Mouse (Mus musculus): ENCODE measurements around the gene Ndufs2.
"Not testable (repeated sequence)": the region's sequence is repeated elsewhere in the genome, so short reads cannot be mapped to it uniquely, and the experiment has no call there.

Gene Ndufs2

DNA sequence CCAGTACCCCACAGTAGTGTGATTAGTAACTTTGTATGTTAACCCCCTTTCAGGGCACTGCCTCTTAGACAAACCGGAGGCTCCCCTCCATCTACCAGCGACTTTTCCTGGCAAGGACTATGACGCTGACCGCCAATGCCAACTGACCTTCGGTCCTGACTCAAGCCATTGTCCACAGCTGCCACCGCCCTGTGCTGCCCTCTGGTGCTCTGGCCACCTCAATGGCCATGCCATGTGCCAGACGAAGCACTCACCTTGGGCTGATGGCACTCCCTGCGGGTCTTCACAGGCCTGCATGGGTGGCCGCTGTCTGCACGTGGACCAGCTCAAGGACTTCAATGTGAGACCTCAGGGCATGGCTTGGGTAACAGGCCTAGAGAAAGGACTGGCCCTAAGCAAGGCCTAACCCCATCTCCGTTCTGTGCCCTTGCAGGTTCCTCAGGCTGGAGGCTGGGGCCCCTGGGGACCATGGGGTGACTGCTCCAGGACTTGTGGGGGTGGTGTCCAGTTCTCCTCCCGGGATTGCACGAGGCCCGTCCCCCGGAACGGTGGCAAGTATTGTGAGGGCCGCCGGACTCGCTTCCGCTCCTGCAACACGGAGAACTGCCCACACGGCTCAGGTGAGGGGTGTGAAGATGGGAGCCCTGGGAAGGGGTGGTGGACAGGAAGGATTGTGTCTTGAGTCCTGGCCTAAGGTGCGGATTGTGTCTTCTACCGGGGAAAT lies 5.1 kb upstream of the Ndufs2 start:
- no peak for DNase-seq (ENCODE audit: low spot score in 2 of 2)

DNA sequence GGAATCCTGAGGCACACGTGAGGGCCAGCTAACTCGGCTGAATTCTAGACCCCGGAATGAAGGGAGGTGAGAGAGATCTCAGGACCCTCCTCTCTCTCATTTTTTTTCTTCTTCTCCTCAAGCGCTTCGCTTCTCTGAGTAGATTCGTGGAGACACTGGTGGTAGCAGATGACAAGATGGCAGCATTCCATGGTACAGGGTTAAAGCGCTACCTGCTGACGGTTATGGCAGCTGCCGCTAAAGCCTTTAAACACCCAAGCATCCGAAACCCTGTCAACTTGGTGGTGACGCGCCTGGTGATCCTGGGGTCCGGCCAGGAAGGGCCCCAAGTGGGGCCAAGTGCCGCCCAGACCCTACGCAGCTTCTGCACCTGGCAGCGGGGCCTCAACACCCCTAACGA lies 1.2 kb upstream of the Ndufs2 start:
- no peak for DNase-seq (ENCODE audit: low spot score in 2 of 2)

DNA sequence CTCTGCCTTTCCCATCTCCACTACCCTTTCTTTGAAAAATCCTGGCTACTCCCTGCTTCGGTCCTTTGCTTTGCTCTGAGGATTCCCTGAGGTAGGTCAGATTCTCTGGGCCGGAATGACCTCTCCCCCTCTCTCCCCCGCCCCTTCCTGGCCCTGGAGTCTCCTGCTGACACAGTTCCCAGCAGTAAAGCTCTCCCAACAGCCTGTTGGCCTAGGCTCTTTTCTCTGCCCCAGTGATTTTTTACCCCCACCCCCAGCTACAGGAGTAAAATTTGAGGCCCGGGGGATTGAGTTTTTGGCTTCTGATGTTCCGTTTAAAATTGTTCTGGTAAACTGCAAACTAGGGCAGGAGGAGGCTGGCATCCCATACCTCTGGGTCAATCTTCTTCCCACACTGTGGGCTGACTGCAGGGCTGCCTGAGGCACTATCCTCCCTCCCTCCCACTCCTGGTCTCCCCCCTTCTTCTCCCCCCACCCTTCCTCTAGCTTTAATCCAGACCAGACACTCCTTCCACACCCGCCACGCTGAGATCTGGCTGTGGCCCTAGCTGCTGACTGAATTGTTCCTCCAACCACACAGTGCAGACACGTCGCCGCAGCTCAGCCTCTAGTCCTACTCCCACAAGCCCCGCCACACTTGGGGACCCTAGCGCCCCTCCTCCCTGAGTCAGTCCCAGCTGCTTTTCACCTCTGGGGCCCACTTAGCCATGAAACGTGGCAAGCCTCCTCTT lies 571 bp upstream of the Ndufs2 start:
- DNase-seq (ENCODE audit: low spot score in 2 of 2): peak in 1 of 2 experiments; percentile 54

DNA sequence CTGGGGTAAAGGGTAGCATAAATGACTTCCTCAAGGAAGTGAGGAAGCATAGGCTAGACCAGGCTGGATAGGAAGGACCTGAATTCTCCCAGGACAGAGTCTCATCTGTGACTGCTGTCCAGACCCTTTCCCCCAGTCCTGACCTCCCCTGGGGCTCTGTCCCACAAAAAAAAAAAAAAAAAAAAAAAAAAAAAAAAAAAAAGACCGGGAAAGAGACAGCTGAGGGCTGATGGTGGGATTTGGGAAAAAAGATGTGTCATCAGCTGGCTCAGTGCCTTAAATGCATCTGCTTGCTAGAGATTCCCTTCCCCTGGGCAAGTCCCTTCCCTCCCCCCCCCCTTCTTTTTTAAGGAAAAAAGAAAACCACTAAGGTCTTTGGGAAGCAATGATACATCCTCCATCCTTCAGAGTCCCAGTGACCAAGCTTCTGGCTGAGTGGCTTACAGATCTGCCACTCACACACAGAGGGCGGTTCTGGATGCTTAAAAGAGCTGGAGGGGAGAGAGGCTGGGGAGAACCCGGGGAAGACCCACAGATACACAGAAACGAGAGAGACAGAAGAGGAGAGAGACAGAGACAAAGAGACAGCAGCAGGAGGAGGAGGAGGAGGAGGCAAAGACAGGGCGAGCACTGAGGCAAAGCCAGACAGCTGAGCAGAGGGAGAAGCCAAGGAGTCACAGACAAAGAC lies 1.1 kb downstream of the Ndufs2 start, which contains the start of gene Adamts4:
TSS of gene Adamts4 (plus strand) at position 509 of the 688 bp plus-strand sequence.
- peak in 1 of 2 experiments; percentile 46 for DNase-seq (ENCODE audit: low spot score in 2 of 2)

DNA sequence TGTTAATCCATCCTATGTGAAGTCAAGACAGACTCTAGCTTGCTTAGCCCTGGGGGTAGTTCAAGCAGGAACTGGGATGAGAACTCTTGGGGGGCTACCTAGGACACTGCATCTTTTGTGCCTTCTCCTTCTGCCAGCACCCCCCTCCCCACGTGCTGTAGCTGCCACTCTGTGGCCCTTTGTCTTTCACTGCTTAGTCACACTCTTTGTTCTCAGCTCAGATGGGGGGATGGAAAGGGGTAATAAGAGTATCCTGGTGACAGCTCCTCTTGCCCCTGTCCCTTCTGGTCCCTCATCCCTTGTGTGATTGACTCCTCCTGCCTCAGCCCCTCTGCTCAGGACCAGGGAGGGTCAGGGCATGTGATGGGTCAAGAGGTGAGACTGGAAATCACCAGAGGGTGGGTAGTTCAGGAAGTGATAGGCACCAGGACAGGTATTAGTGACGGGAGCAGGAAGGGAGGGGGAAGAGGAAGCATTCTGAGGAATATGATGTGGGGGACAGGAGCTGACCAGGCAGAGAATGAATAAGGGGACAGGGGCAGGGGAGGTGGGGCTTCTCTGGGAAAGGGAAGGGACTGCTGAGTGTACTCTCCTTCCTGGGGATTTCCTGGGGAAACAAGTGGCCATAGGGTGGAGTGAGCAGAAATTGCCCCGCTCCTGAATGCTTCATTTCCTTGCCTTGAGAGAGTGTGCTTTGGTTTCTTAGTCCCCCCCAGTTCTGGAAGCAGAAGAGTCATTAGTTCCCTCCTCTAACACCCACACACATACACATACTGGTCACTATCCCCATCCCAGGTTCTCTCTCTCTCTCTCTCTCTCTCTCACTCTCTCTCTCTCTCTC lies 2.6 kb downstream of the Ndufs2 start:
- DNase-seq (ENCODE audit: low spot score in 2 of 2): no peak

DNA sequence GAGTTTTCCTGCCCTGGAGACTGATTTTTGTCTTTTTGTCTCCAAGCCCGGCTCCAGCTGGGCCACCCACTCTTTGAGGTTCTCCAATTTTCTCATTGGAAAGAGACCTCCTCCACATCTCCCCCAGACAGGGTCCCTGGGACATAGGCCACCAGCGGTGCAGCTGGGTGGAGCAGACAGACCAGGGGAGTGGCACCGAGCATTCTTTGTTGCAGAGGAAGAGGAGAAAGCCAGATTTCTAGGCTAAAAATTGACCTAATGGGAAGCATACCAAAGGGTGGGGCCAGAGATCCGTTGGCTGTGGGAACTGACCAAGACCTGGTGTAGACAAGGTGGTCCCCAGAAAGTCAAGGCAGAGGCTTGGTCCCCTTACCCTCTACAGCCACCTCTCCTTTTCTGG lies 3.3 kb downstream of the Ndufs2 start:
- DNase-seq (ENCODE audit: low spot score in 2 of 2): no peak

DNA sequence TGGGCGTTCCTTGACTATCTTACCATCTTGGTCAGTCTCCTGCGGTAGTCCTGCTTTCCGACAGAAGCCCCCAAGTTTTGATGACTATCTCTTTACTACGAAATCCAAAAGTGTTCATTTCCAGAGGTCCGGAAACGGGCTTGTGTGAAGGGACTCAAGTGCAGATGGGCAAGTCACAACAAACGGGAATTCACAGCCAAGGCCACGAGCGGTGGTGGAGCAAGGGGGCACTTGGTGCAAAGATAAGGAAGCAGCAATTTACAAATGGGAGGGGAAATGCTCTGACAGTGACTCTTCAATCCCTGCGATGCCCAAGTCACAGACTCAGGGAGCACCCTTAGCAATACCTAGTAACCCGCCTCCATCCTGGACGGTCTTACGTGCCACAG lies 3.7 kb downstream of the Ndufs2 start:
- DNase-seq (ENCODE audit: low spot score in 2 of 2): no peak

DNA sequence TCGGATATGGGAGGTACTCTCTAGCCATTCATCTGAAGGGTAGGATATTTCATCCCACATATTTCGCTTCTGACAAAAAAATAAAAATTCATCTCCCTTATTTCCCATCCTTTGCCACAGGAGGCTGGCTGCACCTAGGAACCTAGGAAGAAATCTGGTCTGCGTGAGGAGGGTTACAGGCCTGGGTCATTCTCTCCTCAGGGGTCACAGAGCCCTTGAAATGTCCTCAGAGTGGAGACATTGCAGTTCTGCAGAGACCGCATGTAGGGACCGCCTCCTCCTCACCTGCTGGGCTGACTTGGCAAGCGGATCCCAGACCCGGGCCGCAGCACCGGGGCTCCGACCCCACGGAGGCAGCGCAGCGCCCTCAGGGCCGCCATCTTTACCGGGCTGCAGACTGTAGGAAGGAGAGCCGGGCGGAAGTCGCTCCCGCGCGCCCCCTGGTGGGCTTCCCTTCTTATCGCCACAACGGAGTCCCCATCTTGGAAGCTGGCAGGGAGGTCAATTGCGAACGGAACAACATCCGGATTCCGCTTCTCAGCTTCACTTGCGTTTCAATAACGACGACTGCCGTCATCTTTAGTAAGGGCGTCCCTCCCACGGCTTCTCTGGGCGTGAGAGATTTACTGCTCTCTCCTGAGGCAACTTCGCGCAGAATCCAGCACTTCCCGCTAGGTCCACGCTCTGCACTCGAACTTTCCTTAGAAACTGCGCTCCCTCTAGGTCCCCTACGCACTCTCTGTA lies 4.3 kb downstream of the Ndufs2 start:
- peak; percentile 96 to 97 for DNase-seq (ENCODE audit: low spot score in 2 of 2)

DNA sequence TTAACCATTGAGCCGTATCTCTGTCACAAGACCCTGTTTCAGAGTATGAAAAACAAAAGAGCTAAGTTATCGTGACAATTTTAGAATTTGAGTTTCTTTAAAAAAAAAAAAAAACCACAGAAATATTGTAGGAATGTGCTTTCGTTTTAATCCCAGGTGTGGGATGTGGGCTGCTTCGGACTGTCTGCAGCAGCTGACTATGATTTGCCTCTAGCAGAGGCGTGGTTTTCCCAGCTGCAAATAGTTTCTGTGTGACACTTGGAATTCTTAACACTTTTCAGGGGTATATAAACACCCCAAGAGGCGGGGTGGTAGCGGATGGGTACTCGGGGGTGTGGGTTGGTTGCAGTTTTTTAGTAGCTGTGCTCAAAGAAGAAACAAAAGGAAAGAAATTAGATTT lies 5.8 kb downstream of the Ndufs2 start:
- no peak for DNase-seq (ENCODE audit: low spot score in 2 of 2)

DNA sequence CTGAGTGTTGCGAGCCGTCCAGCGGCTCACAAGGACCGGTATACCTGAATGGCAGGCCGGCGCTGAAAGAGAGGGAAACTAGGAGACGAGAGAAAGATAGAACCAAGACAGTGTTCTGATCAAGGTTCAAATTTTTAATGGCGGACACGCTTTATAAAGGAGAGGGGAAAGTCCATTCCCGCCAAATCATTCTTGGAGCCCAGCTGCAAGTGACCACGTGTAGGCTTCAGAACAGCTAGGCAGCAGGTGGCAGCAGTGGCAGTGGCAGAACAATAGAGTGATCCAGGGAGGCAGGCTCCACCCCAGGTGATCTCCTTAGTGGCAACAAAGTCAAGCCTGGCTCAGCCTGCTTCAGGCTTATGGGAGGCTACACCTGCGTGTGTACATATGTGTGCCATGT lies 9.2 kb downstream of the Ndufs2 start:
- not testable (repeated sequence) for DNase-seq (ENCODE audit: low spot score in 2 of 2)

DNA sequence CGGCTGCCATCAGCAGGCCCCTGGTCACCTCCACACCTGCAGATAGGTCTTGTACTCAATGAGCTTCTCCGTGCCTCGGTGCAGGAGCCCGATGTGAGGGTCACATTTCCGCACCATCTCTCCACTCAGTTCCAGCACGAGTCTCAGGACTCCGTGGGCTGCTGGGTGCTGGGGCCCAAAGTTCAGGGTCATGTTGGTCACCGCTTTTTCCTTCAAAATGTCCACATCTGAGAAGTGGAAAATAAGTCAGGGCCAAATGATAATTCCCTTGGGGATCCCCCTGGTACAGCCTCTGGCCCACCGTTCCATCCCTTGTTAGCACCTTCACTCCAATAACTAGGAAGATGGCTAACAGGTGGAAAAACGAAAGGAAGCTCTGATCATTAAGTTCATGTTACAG lies 10.3 kb downstream of the Ndufs2 start:
- DNase-seq (ENCODE audit: low spot score in 2 of 2): no peak

DNA sequence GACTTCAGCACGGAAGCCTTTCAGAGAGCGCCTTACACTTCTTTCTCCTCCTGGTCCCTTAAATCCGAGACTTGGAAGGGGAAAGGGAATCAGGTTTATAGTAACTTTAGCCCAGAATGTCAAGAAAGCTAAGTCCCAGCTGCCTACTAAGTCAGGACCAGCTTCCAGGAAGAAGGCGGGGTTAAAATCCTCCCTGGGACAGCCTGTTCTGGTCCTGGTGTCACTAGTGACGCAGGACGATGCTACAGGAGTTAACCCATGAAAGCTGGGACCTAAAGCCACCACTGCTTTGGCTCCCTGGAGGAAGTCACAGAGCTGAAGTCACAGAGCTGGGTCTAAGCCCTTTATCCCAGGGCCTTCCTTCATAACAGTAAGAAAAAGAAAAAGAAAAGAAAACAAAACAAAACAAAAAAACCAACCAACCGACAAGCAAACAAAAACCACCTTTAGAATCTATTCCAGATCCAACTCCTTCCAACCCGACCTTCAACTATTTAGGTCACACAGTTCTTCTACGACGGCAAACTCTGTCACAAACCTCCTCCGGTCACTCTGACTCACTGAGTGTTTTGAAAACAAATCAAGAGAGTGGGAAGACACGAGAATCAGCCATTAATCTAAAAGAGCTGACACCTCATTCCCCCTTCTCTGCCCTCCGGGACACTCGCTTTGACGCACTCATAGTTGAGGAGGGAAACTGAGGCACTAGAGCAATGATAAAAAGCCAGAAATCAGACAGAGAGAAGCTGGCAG lies 11.0 kb downstream of the Ndufs2 start:
- no peak for DNase-seq (ENCODE audit: low spot score in 2 of 2)

DNA sequence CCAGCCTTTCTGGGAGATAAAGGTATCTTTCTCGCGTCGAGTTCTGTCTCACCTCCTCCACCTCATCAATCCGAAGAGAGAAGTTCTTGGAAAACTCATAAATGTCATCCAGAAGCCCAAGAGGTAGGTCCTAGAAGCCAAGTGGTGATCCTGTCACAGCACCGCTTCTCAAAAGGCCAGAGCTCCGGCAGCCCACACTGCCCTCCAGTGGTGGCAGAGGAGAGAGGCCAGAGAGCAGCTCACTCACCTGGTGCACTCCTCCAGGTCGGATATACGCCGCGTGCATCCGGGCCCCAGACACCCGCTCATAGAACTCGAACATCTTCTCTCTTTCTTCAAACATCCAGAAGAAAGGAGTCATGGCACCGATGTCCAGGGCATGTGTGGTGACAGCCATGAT lies 12.7 kb downstream of the Ndufs2 start:
- no peak for DNase-seq (ENCODE audit: low spot score in 2 of 2)

DNA sequence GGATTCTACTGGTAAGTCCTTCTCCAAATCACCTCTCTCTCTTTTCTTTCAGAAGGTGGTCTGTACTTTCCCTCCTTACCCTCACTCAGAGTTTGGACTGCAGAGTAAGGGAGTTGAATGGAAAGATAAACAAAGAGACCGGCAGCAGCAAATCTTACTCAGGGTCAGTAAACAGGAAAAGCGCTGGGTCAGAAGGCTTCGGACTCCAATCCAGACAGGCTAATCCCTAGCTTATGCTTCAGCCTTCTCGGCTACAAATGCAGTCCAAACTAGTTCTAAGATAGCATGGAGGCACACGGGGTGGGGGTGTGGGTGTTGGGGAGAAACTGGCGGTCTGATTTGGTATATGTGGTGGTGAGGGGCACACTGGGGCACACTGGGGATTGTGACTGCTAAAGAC lies 13.8 kb downstream of the Ndufs2 start:
- no peak for DNase-seq (ENCODE audit: low spot score in 2 of 2)

DNA sequence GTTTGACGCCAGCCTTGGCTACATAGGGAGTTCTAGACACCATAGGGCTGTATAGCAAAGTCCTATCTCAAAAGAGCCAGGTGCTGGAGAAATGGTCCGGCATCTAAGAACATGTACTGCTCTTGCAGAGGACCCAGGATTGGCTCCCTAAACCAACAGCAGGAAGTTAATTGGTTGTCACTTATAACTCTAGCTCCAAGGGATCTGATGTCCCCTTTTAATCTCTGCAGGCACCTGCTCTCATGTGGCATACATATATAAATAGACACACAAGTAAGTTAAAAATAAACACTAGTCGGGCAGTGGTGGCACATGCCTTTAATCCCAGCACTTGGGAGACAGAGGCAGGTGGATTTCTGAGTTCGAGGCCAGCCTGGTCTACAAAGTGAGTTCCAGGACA lies 15.4 kb downstream of the Ndufs2 start:
- DNase-seq (ENCODE audit: low spot score in 2 of 2): no peak

DNA sequence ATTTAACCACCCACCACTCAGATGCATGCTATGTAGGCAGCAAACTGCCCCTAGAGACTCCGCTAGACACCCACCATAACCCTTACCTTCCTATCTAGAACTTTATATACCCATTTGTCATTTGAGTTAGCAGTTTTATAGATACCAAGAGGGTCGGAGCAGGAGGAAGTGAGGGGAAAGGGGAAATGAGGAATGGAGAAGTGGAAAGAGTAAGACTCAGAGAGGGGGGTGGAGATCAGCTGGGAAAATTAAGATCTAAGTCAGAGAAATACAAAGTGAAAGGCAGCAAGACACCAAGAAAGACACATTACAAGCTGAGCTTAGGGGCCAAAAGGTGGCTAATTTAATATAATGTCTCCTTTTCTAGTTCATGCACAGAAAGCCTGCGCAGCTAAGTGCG lies 16.6 kb downstream of the Ndufs2 start:
- no peak for DNase-seq (ENCODE audit: low spot score in 2 of 2)

DNA sequence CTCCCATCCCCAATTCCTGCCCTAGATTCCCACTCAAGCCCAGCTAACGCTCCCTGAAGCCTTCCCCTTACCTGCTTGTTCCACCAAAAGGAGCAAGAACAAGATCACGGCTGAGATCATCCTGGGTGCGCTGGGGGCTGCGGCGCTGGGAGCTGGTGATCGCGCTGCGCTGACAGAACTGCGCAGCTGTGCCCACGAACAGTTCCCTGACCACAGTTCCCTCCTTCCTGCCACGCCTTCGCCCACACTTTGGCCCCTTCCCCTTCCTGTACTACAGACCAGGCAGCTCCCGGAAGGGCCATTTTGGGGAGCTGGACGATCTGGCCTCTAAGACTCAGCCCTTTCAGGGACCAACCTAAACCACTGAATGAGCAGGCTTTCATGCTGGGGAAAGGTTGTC lies 17.1 kb downstream of the Ndufs2 start, which contains the start of gene Fcer1g:
TSS of gene Fcer1g (minus strand) at position 240 of the 400 bp plus-strand sequence.
- DNase-seq (ENCODE audit: low spot score in 2 of 2): no peak

DNA sequence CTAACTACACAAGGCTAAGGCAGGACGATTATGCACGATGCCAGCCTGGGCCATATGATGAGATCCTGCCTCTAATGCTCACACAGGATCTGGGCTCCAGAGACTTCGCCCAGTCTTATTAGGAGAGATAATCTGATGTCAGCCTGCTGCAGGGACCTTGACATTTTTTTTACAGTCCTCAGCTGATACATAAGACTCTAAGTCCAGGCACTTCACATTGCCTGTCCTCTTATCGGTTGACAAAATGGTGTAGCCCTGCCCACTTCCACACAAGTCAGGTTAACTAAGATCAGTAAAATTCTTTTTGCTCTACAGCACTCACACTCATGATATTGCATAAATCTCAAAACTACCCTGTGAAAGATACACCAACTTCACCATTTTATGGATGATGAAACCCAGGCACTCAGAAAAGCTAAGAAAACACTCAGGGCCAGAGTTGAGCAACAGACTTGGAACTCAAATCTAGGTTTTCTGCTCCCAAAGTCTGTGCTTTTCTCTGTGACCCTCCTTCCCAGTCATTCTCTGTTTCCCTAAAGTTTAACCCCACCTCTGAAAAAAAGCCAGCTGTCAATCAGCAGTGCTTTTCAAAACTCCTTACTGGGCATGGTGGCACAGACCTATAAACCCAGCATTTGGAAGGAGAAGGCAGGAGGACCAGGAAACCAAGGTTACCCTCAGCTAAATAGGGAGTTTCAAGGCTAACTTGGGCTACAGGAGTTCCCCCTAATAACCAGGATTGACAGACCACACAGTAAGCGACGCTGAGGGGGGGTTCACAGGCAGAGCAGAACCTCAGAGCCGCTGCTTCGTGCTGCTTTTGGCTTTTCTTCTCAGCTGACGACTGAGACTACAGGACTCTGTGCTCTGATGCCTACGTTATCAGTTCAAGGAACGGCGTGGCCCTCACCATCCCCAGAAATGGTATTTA lies 18.1 kb downstream of the Ndufs2 start:
- DNase-seq (ENCODE audit: low spot score in 2 of 2): no peak

DNA sequence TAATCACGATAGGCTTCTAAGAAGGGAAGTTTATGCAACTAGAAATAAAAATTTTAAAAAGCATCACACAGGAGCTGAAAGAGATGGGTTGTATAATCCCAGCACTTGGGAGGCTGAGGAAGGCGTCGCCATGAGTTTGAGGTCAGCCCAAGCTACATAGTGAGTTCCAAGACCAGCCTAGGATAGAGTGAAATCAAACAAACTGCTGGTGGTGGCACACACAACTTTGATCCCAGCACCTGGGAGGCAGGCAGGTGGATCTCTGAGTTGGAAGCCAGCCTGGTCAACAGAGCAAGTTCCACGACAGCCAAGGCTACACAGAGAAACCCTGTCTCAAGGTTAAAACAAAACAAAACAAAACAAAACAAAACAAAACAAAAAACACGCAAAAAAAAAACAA lies 18.8 kb downstream of the Ndufs2 start:
- no peak for DNase-seq (ENCODE audit: low spot score in 2 of 2)

Data from urinary bladder, postnatal 4 days (tissue).